Mouse (Mus musculus): Measurements from ENCODE around the gene Park7. TPM values are rescaled to one million over a fixed set of nuclear protein-coding genes. Genes with fewer than 3 reads are reported as not detected.

The Park7 gene
- polyA plus RNA-seq, 1 experiment: 284 TPM

- Histone ChIP-seq H3K27ac (ENCODE audit: insufficient read depth, low read length) (peak overlapping the region; percentile 39), H3K4me1 (ENCODE audit: control insufficient read depth, insufficient read depth, low read length) (peaks cover 6% of the 10 kb centered on the region; the same call in 1 of the 2 replicates), H3K4me3 (ENCODE audit: insufficient read depth, low read length) (no peak overlapping the region)
- no peak for TF ChIP-seq POLR2A (IDR thresholded peaks at IDR 0.05; ENCODE audit: extremely low read depth, insufficient read depth, low read length)
These were observed 43.3 kb downstream of the Park7 start for GRCm38 (mm10) chr4:150870963-150871391.

- Histone ChIP-seq H3K27ac (ENCODE audit: insufficient read depth, low read length) (no peak overlapping the region; the same call in 1 of the 2 replicates), H3K4me3 (ENCODE audit: insufficient read depth, low read length) (no peak overlapping the region), H3K4me1 (ENCODE audit: control insufficient read depth, insufficient read depth, low read length) (peaks cover 6% of the 10 kb centered on the region; the same call in 1 of the 2 replicates)
- TF ChIP-seq POLR2A (IDR thresholded peaks at IDR 0.05; ENCODE audit: extremely low read depth, insufficient read depth, low read length): no peak
- no peak for TF ChIP-seq CTCF (IDR thresholded peaks at IDR 0.05; ENCODE audit: extremely low read depth, insufficient read depth, low read length)
These were observed 44.7 kb downstream of the Park7 start for GRCm38 (mm10) chr4:150869276-150870197.

- H3K27ac ChIP-seq (ENCODE audit: insufficient read depth, low read length): no peak overlapping the region
- peaks cover 6% of the 10 kb centered on the region; the same call in 1 of the 2 replicates for H3K4me1 ChIP-seq (ENCODE audit: control insufficient read depth, insufficient read depth, low read length)
- no peak for TF ChIP-seq POLR2A (IDR thresholded peaks at IDR 0.05; ENCODE audit: extremely low read depth, insufficient read depth, low read length)
- no peak for TF ChIP-seq CTCF (IDR thresholded peaks at IDR 0.05; ENCODE audit: extremely low read depth, insufficient read depth, low read length)
- no peak overlapping the region for H3K4me3 ChIP-seq (ENCODE audit: insufficient read depth, low read length)
These were observed 45.4 kb downstream of the Park7 start for GRCm38 (mm10) chr4:150868859-150869258.

GRCm38 (mm10) chr4:150868161-150868560 is 46.1 kb downstream of the Park7 start:
- Histone ChIP-seq H3K27ac (ENCODE audit: insufficient read depth, low read length) (no peak overlapping the region), H3K4me3 (ENCODE audit: insufficient read depth, low read length) (no peak overlapping the region), H3K4me1 (ENCODE audit: control insufficient read depth, insufficient read depth, low read length) (peaks cover 6% of the 10 kb centered on the region; the same call in 1 of the 2 replicates)
- TF ChIP-seq POLR2A (IDR thresholded peaks at IDR 0.05; ENCODE audit: extremely low read depth, insufficient read depth, low read length): no peak
- TF ChIP-seq CTCF (IDR thresholded peaks at IDR 0.05; ENCODE audit: extremely low read depth, insufficient read depth, low read length): no peak

GRCm38 (mm10) chr4:150866494-150866893 is 47.7 kb downstream of the Park7 start:
- peaks cover 7% of the 10 kb centered on the region; the same call in 1 of the 2 replicates for H3K4me1 ChIP-seq (ENCODE audit: control insufficient read depth, insufficient read depth, low read length)
- TF ChIP-seq POLR2A (IDR thresholded peaks at IDR 0.05; ENCODE audit: extremely low read depth, insufficient read depth, low read length) (no peak), CTCF (IDR thresholded peaks at IDR 0.05; ENCODE audit: extremely low read depth, insufficient read depth, low read length) (no peak)
- no peak overlapping the region for H3K27ac ChIP-seq (ENCODE audit: insufficient read depth, low read length)

GRCm38 (mm10) chr4:150866069-150866468 is 48.2 kb downstream of the Park7 start:
- Histone ChIP-seq H3K4me1 (ENCODE audit: control insufficient read depth, insufficient read depth, low read length) (peaks cover 6% of the 10 kb centered on the region), H3K4me3 (ENCODE audit: insufficient read depth, low read length) (no peak overlapping the region), H3K27ac (ENCODE audit: insufficient read depth, low read length) (no peak overlapping the region)
- TF ChIP-seq CTCF (IDR thresholded peaks at IDR 0.05; ENCODE audit: extremely low read depth, insufficient read depth, low read length) (no peak), POLR2A (IDR thresholded peaks at IDR 0.05; ENCODE audit: extremely low read depth, insufficient read depth, low read length) (no peak)

More at GRCm38 (mm10) chr4:150866494-150866893, 47.7 kb downstream of the Park7 start:
- no peak overlapping the region for H3K4me3 ChIP-seq (ENCODE audit: insufficient read depth, low read length)

GRCm38 (mm10) chr4:150865371-150865770 is 48.9 kb downstream of the Park7 start:
- Histone ChIP-seq H3K4me1 (ENCODE audit: control insufficient read depth, insufficient read depth, low read length) (peaks cover 5% of the 10 kb centered on the region), H3K27ac (ENCODE audit: insufficient read depth, low read length) (no peak overlapping the region)

GRCm38 (mm10) chr4:150862626-150863375 is 51.4 kb downstream of the Park7 start:
- Histone ChIP-seq H3K4me3 (ENCODE audit: insufficient read depth, low read length) (no peak overlapping the region), H3K27ac (ENCODE audit: insufficient read depth, low read length) (no peak overlapping the region; the same call in 1 of the 2 replicates)
- TF ChIP-seq POLR2A (IDR thresholded peaks at IDR 0.05; ENCODE audit: extremely low read depth, insufficient read depth, low read length): no peak

More at GRCm38 (mm10) chr4:150865371-150865770, 48.9 kb downstream of the Park7 start:
- no peak overlapping the region for H3K4me3 ChIP-seq (ENCODE audit: insufficient read depth, low read length)
- TF ChIP-seq CTCF (IDR thresholded peaks at IDR 0.05; ENCODE audit: extremely low read depth, insufficient read depth, low read length): no peak
- no peak for TF ChIP-seq POLR2A (IDR thresholded peaks at IDR 0.05; ENCODE audit: extremely low read depth, insufficient read depth, low read length)

GRCm38 (mm10) chr4:150861161-150861560 is 53.1 kb downstream of the Park7 start:
- peaks cover 7% of the 10 kb centered on the region for H3K4me1 ChIP-seq (ENCODE audit: control insufficient read depth, insufficient read depth, low read length)
- no peak overlapping the region for H3K4me3 ChIP-seq (ENCODE audit: insufficient read depth, low read length)
- no peak overlapping the region for H3K27ac ChIP-seq (ENCODE audit: insufficient read depth, low read length)
- TF ChIP-seq POLR2A (IDR thresholded peaks at IDR 0.05; ENCODE audit: extremely low read depth, insufficient read depth, low read length) (no peak), CTCF (IDR thresholded peaks at IDR 0.05; ENCODE audit: extremely low read depth, insufficient read depth, low read length) (no peak)

More at GRCm38 (mm10) chr4:150862626-150863375, 51.4 kb downstream of the Park7 start:
- peaks cover 5% of the 10 kb centered on the region for H3K4me1 ChIP-seq (ENCODE audit: control insufficient read depth, insufficient read depth, low read length)

All from cortical plate, adult 2 months (tissue).